Mouse (Mus musculus): ENCODE data around the gene Gpr171.

- no peak for TF ChIP-seq GATA1 (IDR thresholded peaks at IDR 0.05; ENCODE audit: borderline replicate concordance, low read length)
- TF ChIP-seq FLI1 (IDR thresholded peaks at IDR 0.05; ENCODE audit: low read length): no peak
These were observed 28.8 kb upstream of the Gpr171 start for GRCm38 (mm10) chr3:59130431-59130830.

Measured in megakaryocyte, embryonic 14.5 days (primary cell).